Mouse (Mus musculus): ENCODE results near the gene Taar2. TPM values are rescaled to one million over a fixed set of nuclear protein-coding genes. Genes with fewer than 3 reads are reported as not detected.

The Taar2 gene
- polyA plus RNA-seq, 1 experiment from 2014 or later: 0.31 TPM

GRCm38 (mm10) chr10:23970656-23971165 lies 32.3 kb downstream of the Taar2 start, which contains the start of gene Taar5:
Taar5 (plus strand) TSS chr10:23970706.
- Histone ChIP-seq H3K4me1 (ENCODE audit: control insufficient read depth, insufficient read depth, low read length) (no peaks in the 10 kb centered on the region), H3K27ac (ENCODE audit: low read length) (no peak within 1 kb of the TSS), H3K9ac (ENCODE audit: low read length) (no peak within 1 kb of the TSS), H3K27me3 (ENCODE audit: control insufficient read depth, insufficient read depth, low read length) (no peaks in the 10 kb centered on the region), H3K9me3 (replicated peaks; ENCODE audit: control insufficient read depth, low read length) (no peaks in the 10 kb centered on the region), H3K36me3 (ENCODE audit: control insufficient read depth, insufficient read depth, low read length) (no peaks in the 10 kb centered on the region), H3K4me3 (replicated peaks; ENCODE audit: low read length) (no peak within 1 kb of the TSS), H3K4me2 (ENCODE audit: low read depth, low read length) (no peak within 1 kb of the TSS)
- WGBS: 84% methylated on average over 11 of the region's 11 CpGs
- no peak for ATAC-seq (ENCODE audit: insufficient read depth, low FRiP score)

GRCm38 (mm10) chr10:23971256-23971655 lies 32.9 kb downstream of the Taar2 start:
- WGBS: 76% methylated on average over 5 of the region's 5 CpGs
- no peak for ATAC-seq (ENCODE audit: insufficient read depth, low FRiP score)
- Histone ChIP-seq H3K4me1 (ENCODE audit: control insufficient read depth, insufficient read depth, low read length) (no peaks in the 10 kb centered on the region), H3K4me2 (ENCODE audit: low read depth, low read length) (no peak overlapping the region), H3K9ac (ENCODE audit: low read length) (no peak overlapping the region), H3K27me3 (ENCODE audit: control insufficient read depth, insufficient read depth, low read length) (no peaks in the 10 kb centered on the region), H3K4me3 (replicated peaks; ENCODE audit: low read length) (no peak overlapping the region), H3K36me3 (ENCODE audit: control insufficient read depth, insufficient read depth, low read length) (no peaks in the 10 kb centered on the region), H3K27ac (ENCODE audit: low read length) (no peak overlapping the region), H3K9me3 (replicated peaks; ENCODE audit: control insufficient read depth, low read length) (no peaks in the 10 kb centered on the region)

- H3K4me1 ChIP-seq (ENCODE audit: control insufficient read depth, insufficient read depth, low read length): no peaks in the 10 kb centered on the region
- H3K4me3 ChIP-seq (replicated peaks; ENCODE audit: low read length): no peak overlapping the region
- H3K27ac ChIP-seq (ENCODE audit: low read length): no peak overlapping the region
- H3K9ac ChIP-seq (ENCODE audit: low read length): no peak overlapping the region
- no peaks in the 10 kb centered on the region for H3K36me3 ChIP-seq (ENCODE audit: control insufficient read depth, insufficient read depth, low read length)
- ATAC-seq (ENCODE audit: insufficient read depth, low FRiP score): no peak
- no peak overlapping the region for H3K4me2 ChIP-seq (ENCODE audit: low read depth, low read length)
- 48% methylated on average over 4 of the region's 4 CpGs for WGBS
- no peaks in the 10 kb centered on the region for H3K9me3 ChIP-seq (replicated peaks; ENCODE audit: control insufficient read depth, low read length)
- no peaks in the 10 kb centered on the region for H3K27me3 ChIP-seq (ENCODE audit: control insufficient read depth, insufficient read depth, low read length)
These were observed 39.6 kb downstream of the Taar2 start for GRCm38 (mm10) chr10:23977958-23978357.

- H3K4me3 ChIP-seq (replicated peaks; ENCODE audit: low read length): no peak overlapping the region
These were observed 40.7 kb downstream of the Taar2 start for GRCm38 (mm10) chr10:23978901-23979705.

GRCm38 (mm10) chr10:23985546-23985945 lies 47.2 kb downstream of the Taar2 start, which contains the start of gene Taar6:
Taar6 (minus strand) TSS chr10:23985646.
- H3K4me3 ChIP-seq (replicated peaks; ENCODE audit: low read length): no peak within 1 kb of the TSS

More at GRCm38 (mm10) chr10:23978901-23979705, 40.7 kb downstream of the Taar2 start:
- Histone ChIP-seq H3K27me3 (ENCODE audit: control insufficient read depth, insufficient read depth, low read length) (no peaks in the 10 kb centered on the region), H3K9ac (ENCODE audit: low read length) (no peak overlapping the region), H3K27ac (ENCODE audit: low read length) (no peak overlapping the region), H3K4me2 (ENCODE audit: low read depth, low read length) (no peak overlapping the region), H3K4me1 (ENCODE audit: control insufficient read depth, insufficient read depth, low read length) (no peaks in the 10 kb centered on the region), H3K36me3 (ENCODE audit: control insufficient read depth, insufficient read depth, low read length) (no peaks in the 10 kb centered on the region), H3K9me3 (replicated peaks; ENCODE audit: control insufficient read depth, low read length) (no peaks in the 10 kb centered on the region)
- 0 out of 2 replicates have a peak, but pooled peaks have one; percentile 40 for ATAC-seq (ENCODE audit: insufficient read depth, low FRiP score)
- 42% methylated on average over 16 of the region's 16 CpGs for WGBS

GRCm38 (mm10) chr10:23986419-23986818 lies 48.0 kb downstream of the Taar2 start:
- H3K27ac ChIP-seq (ENCODE audit: low read length): no peak overlapping the region
- 78% methylated on average over 5 of the region's 5 CpGs for WGBS
- H3K4me3 ChIP-seq (replicated peaks; ENCODE audit: low read length): no peak overlapping the region
- no peaks in the 10 kb centered on the region for H3K27me3 ChIP-seq (ENCODE audit: control insufficient read depth, insufficient read depth, low read length)
- no peak for ATAC-seq (ENCODE audit: insufficient read depth, low FRiP score)
- no peak overlapping the region for H3K9ac ChIP-seq (ENCODE audit: low read length)
- no peak overlapping the region for H3K4me2 ChIP-seq (ENCODE audit: low read depth, low read length)
- H3K4me1 ChIP-seq (ENCODE audit: control insufficient read depth, insufficient read depth, low read length): no peaks in the 10 kb centered on the region
- no peaks in the 10 kb centered on the region for H3K36me3 ChIP-seq (ENCODE audit: control insufficient read depth, insufficient read depth, low read length)
- H3K9me3 ChIP-seq (replicated peaks; ENCODE audit: control insufficient read depth, low read length): no peaks in the 10 kb centered on the region

More at GRCm38 (mm10) chr10:23985546-23985945, 47.2 kb downstream of the Taar2 start, which contains the start of gene Taar6:
- Histone ChIP-seq H3K36me3 (ENCODE audit: control insufficient read depth, insufficient read depth, low read length) (no peaks in the 10 kb centered on the region), H3K4me1 (ENCODE audit: control insufficient read depth, insufficient read depth, low read length) (no peaks in the 10 kb centered on the region), H3K27me3 (ENCODE audit: control insufficient read depth, insufficient read depth, low read length) (no peaks in the 10 kb centered on the region), H3K9me3 (replicated peaks; ENCODE audit: control insufficient read depth, low read length) (no peaks in the 10 kb centered on the region), H3K9ac (ENCODE audit: low read length) (no peak within 1 kb of the TSS), H3K4me2 (ENCODE audit: low read depth, low read length) (no peak within 1 kb of the TSS), H3K27ac (ENCODE audit: low read length) (no peak within 1 kb of the TSS)
- WGBS: 74% methylated on average over 8 of the region's 8 CpGs
- no peak for ATAC-seq (ENCODE audit: insufficient read depth, low FRiP score)

Other genes with a start within 250 kb of the Taar2 start
- 152 and 178 TPM in 2 replicates for gene Rps12, start 151.3 kb upstream of the Taar2 start, polyA plus RNA-seq (2015; fragmentation: Nextera tagmentation; extraction: Ambion mirVana)
- 15.4 and 18.3 TPM in 2 replicates for gene Slc18b1, start 141.6 kb upstream of the Taar2 start, polyA plus RNA-seq (2015; fragmentation: Nextera tagmentation; extraction: Ambion mirVana)
- gene Vnn3, start 87.1 kb upstream of the Taar2 start, polyA plus RNA-seq (2015; fragmentation: Nextera tagmentation; extraction: Ambion mirVana): 0.31 and 0.57 TPM in 2 replicates
- gene Vnn1, start 43.9 kb upstream of the Taar2 start, polyA plus RNA-seq (2015; fragmentation: Nextera tagmentation; extraction: Ambion mirVana): 2.0 and 2.9 TPM in 2 replicates
- not detected in 2 replicates for gene Taar1, start 18.2 kb upstream of the Taar2 start, polyA plus RNA-seq (2015; fragmentation: Nextera tagmentation; extraction: Ambion mirVana)
- not detected in 2 replicates for gene Taar3, start 11.0 kb downstream of the Taar2 start, polyA plus RNA-seq (2015; fragmentation: Nextera tagmentation; extraction: Ambion mirVana)
- not detected in 2 replicates for gene Taar4, start 21.9 kb downstream of the Taar2 start, polyA plus RNA-seq (2015; fragmentation: Nextera tagmentation; extraction: Ambion mirVana)
- gene Taar5, start 32.1 kb downstream of the Taar2 start, polyA plus RNA-seq (2015; fragmentation: Nextera tagmentation; extraction: Ambion mirVana): not detected in 2 replicates
- not detected in 2 replicates for gene Taar6, start 47.1 kb downstream of the Taar2 start, polyA plus RNA-seq (2015; fragmentation: Nextera tagmentation; extraction: Ambion mirVana)
- gene Taar7a, start 54.9 kb downstream of the Taar2 start, polyA plus RNA-seq (2015; fragmentation: Nextera tagmentation; extraction: Ambion mirVana): not detected in 2 replicates
- not detected in 2 replicates for gene Taar7b, start 61.4 kb downstream of the Taar2 start, polyA plus RNA-seq (2015; fragmentation: Nextera tagmentation; extraction: Ambion mirVana)
- gene Taar7d, start 88.7 kb downstream of the Taar2 start, polyA plus RNA-seq (2015; fragmentation: Nextera tagmentation; extraction: Ambion mirVana): not detected in 2 replicates
- not detected in 2 replicates for gene Taar7e, start 99.0 kb downstream of the Taar2 start, polyA plus RNA-seq (2015; fragmentation: Nextera tagmentation; extraction: Ambion mirVana)
- gene Taar7f, start 110.9 kb downstream of the Taar2 start, polyA plus RNA-seq (2015; fragmentation: Nextera tagmentation; extraction: Ambion mirVana): not detected in 2 replicates
- gene Taar8a, start 137.9 kb downstream of the Taar2 start, polyA plus RNA-seq (2015; fragmentation: Nextera tagmentation; extraction: Ambion mirVana): not detected in 2 replicates
- gene Taar8b, start 153.7 kb downstream of the Taar2 start, polyA plus RNA-seq (2015; fragmentation: Nextera tagmentation; extraction: Ambion mirVana): not detected in 2 replicates
- not detected in 2 replicates for gene Taar8c, start 163.3 kb downstream of the Taar2 start, polyA plus RNA-seq (2015; fragmentation: Nextera tagmentation; extraction: Ambion mirVana)
- not detected in 2 replicates for gene Taar9, start 171.0 kb downstream of the Taar2 start, polyA plus RNA-seq (2015; fragmentation: Nextera tagmentation; extraction: Ambion mirVana)
- gene Stx7, start 210.7 kb downstream of the Taar2 start, polyA plus RNA-seq (2015; fragmentation: Nextera tagmentation; extraction: Ambion mirVana): 102 TPM in 2 replicates

All from stomach, embryonic 16.5 days (tissue).